ENCODE assay signal across 15 mouse cellular contexts in the genomic region with DNA sequence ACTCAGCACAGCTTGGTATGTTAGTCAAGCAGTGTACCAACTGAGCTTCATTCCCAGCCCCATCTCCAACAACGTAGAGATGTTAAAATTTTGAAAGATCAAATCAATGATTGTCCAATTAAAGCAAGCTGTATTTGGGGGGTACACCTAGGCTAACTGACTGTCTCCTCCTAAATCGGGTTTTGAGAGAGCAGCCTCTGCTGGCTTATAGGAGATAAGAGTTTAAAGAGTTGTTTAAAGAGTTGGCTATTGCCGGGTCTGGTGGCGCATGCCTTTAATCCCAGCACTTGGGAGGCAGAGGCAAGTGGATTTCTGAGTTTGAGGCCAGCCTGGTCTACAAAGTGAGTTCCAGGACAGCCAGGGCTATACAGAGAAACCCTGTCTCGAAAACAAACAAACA. TPM values are rescaled to one million over a fixed set of nuclear protein-coding genes. Genes with fewer than 3 reads are reported as not detected.
DNase-seq lines count a peak whose midpoint lies in the region; ATAC-seq and TF ChIP-seq lines count a peak whose summit lies in the region.
"Not testable (repeated sequence)": the region's sequence is repeated elsewhere in the genome, so short reads cannot be mapped to it uniquely, and the experiment has no call there.
"Had no signal": no experiment of that assay in that cellular context is flagged by ENCODE, and none has a peak within 500 bp of the region (broad histone marks: within the 10 kb centered on the region; RNA-seq: fewer than 3 reads in every experiment).

No protein-coding gene starts in this region.

- not testable (repeated sequence) for H3K36me3 ChIP-seq in forebrain, embryonic 10.5 days (replicated peaks); heart, embryonic 12.5 days; hindbrain, postnatal 0 days (ENCODE audit: insufficient read depth, low read length); limb, embryonic 10.5 days; liver, postnatal 0 days (replicated peaks; ENCODE audit: insufficient read depth, low read length); midbrain, embryonic 16.5 days (ENCODE audit: control insufficient read depth, insufficient read depth, low read length); testis, adult 2 months (ENCODE audit: control insufficient read depth, insufficient read depth, low read length)

- H3K27ac ChIP-seq in bone marrow macrophage, adult 2 months (ENCODE audit: insufficient read depth, low read depth, low read length) = peak overlapping the region; percentile 64; the same call in 1 of the 2 replicates
- not testable (repeated sequence) for H3K27ac ChIP-seq in forebrain, embryonic 10.5 days; heart, embryonic 12.5 days (ENCODE audit: poor library complexity, severe bottlenecking); midbrain, embryonic 16.5 days (ENCODE audit: low read length); testis, adult 2 months (ENCODE audit: control insufficient read depth, insufficient read depth, low read depth, low read length)
- H3K27ac ChIP-seq in hindbrain, postnatal 0 days = peak overlapping the region; percentile 86
- peak overlapping the region; percentile 91; the same call in 1 of the 2 replicates for H3K27ac ChIP-seq in limb, embryonic 10.5 days
- peak overlapping the region; percentile 93 for H3K27ac ChIP-seq in liver, postnatal 0 days (ENCODE audit: low read depth)

- 79% methylated on average over 5 of the region's 5 CpGs for WGBS in forebrain, embryonic 10.5 days
- 60% methylated on average over 5 of the region's 5 CpGs for WGBS in heart, embryonic 12.5 days
- WGBS in hindbrain, postnatal 0 days = 82% methylated on average over 5 of the region's 5 CpGs
- 79% methylated on average over 5 of the region's 5 CpGs for whole genome bisulfite sequencing in limb, embryonic 10.5 days
- 56% methylated on average over 5 of the region's 5 CpGs for WGBS in liver, postnatal 0 days (ENCODE audit: insufficient replicate concordance)
- WGBS in midbrain, embryonic 16.5 days = 77% methylated on average over 5 of the region's 5 CpGs

- not testable (repeated sequence) for H3K9ac ChIP-seq in heart, embryonic 12.5 days; hindbrain, postnatal 0 days (replicated peaks; ENCODE audit: low read length); liver, postnatal 0 days (replicated peaks); midbrain, embryonic 16.5 days (ENCODE audit: low read depth, low read length)

- not testable (repeated sequence) for ATAC-seq in heart, embryonic 12.5 days (ENCODE audit: insufficient number of reproducible peaks, low FRiP score); hindbrain, postnatal 0 days; liver, postnatal 0 days; midbrain, embryonic 16.5 days

- peaks cover 11% of the 10 kb centered on the region for H3K4me1 ChIP-seq in bone marrow macrophage, adult 2 months (ENCODE audit: control insufficient read depth, insufficient read depth, low read length)
- H3K4me1 ChIP-seq in forebrain, embryonic 10.5 days = peaks cover 24% of the 10 kb centered on the region
- H3K4me1 ChIP-seq in heart, embryonic 12.5 days (replicated peaks) = peaks cover 21% of the 10 kb centered on the region
- H3K4me1 ChIP-seq in hindbrain, postnatal 0 days (ENCODE audit: insufficient read depth, low read length); testis, adult 2 months (ENCODE audit: control insufficient read depth, insufficient read depth, low read length): not testable (repeated sequence)
- H3K4me1 ChIP-seq in limb, embryonic 10.5 days = peaks cover 13% of the 10 kb centered on the region
- H3K4me1 ChIP-seq in liver, postnatal 0 days (ENCODE audit: insufficient read depth) = peaks cover 28% of the 10 kb centered on the region
- peaks cover 20% of the 10 kb centered on the region for H3K4me1 ChIP-seq in midbrain, embryonic 16.5 days (ENCODE audit: control insufficient read depth, insufficient read depth, low read length)

- peak overlapping the region; percentile 77; the same call in 1 of the 2 replicates for H3K4me3 ChIP-seq in bone marrow macrophage, adult 2 months (ENCODE audit: insufficient read depth, low read length)
- peak overlapping the region; percentile 94 for H3K4me3 ChIP-seq in forebrain, embryonic 10.5 days
- peak overlapping the region; percentile 97; the same call in 1 of the 2 replicates for H3K4me3 ChIP-seq in heart, embryonic 12.5 days
- not testable (repeated sequence) for H3K4me3 ChIP-seq in hindbrain, postnatal 0 days (ENCODE audit: low read length)
- peak overlapping the region; percentile 84 for H3K4me3 ChIP-seq in limb, embryonic 10.5 days
- H3K4me3 ChIP-seq in liver, postnatal 0 days (ENCODE audit: low read depth, low read length) = peak overlapping the region; percentile 65
- H3K4me3 ChIP-seq in midbrain, embryonic 16.5 days (ENCODE audit: low read depth, low read length) = peak overlapping the region; percentile 75
- peak overlapping the region; percentile 10; the same call in 1 of the 2 replicates for H3K4me3 ChIP-seq in testis, adult 2 months (ENCODE audit: control insufficient read depth, low read depth, low read length)

- DNase-seq in forebrain, embryonic 10.5 days (ENCODE audit: extremely low spot score, low spot score); hindbrain, postnatal 0 days (ENCODE audit: low spot score); limb, embryonic 10.5 days (ENCODE audit: low spot score); liver, postnatal 0 days: not testable (repeated sequence)

- TF ChIP-seq EP300 in liver, postnatal 0 days (IDR thresholded peaks at IDR 0.05; ENCODE audit: low read depth) = not testable (repeated sequence)

- not testable (repeated sequence) for TF ChIP-seq POLR2A in bone marrow macrophage, adult 2 months (IDR thresholded peaks at IDR 0.05; ENCODE audit: borderline replicate concordance, low read depth, low read length); testis, adult 2 months (IDR thresholded peaks at IDR 0.05; ENCODE audit: control insufficient read depth, low read depth, low read length)

- H3K4me2 ChIP-seq in heart, embryonic 12.5 days = peak overlapping the region; percentile 79; the same call in 1 of the 2 replicates
- 0 out of 2 replicates have a peak overlapping the region, but pooled peaks have one; percentile 78 for H3K4me2 ChIP-seq in hindbrain, postnatal 0 days (ENCODE audit: low read depth, low read length)
- peak overlapping the region; percentile 73 for H3K4me2 ChIP-seq in liver, postnatal 0 days (ENCODE audit: low read depth, low read length)
- H3K4me2 ChIP-seq in midbrain, embryonic 16.5 days (ENCODE audit: low read length) = peak overlapping the region; percentile 86

- H3K9me3 ChIP-seq in forebrain, embryonic 10.5 days; heart, embryonic 12.5 days (replicated peaks); hindbrain, postnatal 0 days (ENCODE audit: low read length); limb, embryonic 10.5 days (replicated peaks); liver, postnatal 0 days (ENCODE audit: low read length); midbrain, embryonic 16.5 days (replicated peaks; ENCODE audit: control insufficient read depth, low read length, poor library complexity, severe bottlenecking): not testable (repeated sequence)

- TF ChIP-seq CTCF in bone marrow macrophage, adult 2 months (IDR thresholded peaks at IDR 0.05; ENCODE audit: low read depth, low read length); hindbrain, postnatal 0 days (IDR thresholded peaks at IDR 0.05; ENCODE audit: low read depth); liver, postnatal 0 days (IDR thresholded peaks at IDR 0.05; ENCODE audit: low read depth); testis, adult 2 months (IDR thresholded peaks at IDR 0.05; ENCODE audit: control insufficient read depth, insufficient read depth, insufficient replicate concordance, low read depth, low read length): not testable (repeated sequence)

- H3K27me3 ChIP-seq in forebrain, embryonic 10.5 days (ENCODE audit: poor library complexity, severe bottlenecking); heart, embryonic 12.5 days (replicated peaks); hindbrain, postnatal 0 days (ENCODE audit: insufficient read depth, low read length); limb, embryonic 10.5 days (ENCODE audit: low read depth, poor library complexity, severe bottlenecking); liver, postnatal 0 days (ENCODE audit: insufficient read depth, low read length); midbrain, embryonic 16.5 days (ENCODE audit: control insufficient read depth, insufficient read depth, low read depth, low read length); testis, adult 2 months (ENCODE audit: control insufficient read depth, insufficient read depth, low read length): not testable (repeated sequence)

RNA-seq across cellular contexts. Expression of gene Bfar, which starts 0.8 kb away (rescaled TPM):
- 37.5 and 51.0 TPM in 2 replicates for polyA plus RNA-seq in bone marrow macrophage, adult 2 months (2012; ENCODE audit: insufficient read depth, insufficient read length, missing spikeins)
- polyA plus RNA-seq in forebrain, embryonic 10.5 days (2016; fragmentation: Nextera tagmentation; extraction: Ambion mirVana) = 35.9 and 36.2 TPM in 2 replicates
- 30.5 and 33.0 TPM in 2 replicates for polyA plus RNA-seq in heart, embryonic 12.5 days (2016; fragmentation: Nextera tagmentation; extraction: Ambion mirVana)
- total RNA-seq in hindbrain, postnatal 0 days (2014; rRNA removed) = 31.6 and 40.5 TPM in 2 replicates
- polyA plus RNA-seq in hindbrain, postnatal 0 days (2015; fragmentation: Nextera tagmentation; extraction: Ambion mirVana) = 38.8 and 38.9 TPM in 2 replicates
- 31.3 and 37.4 TPM in 2 replicates for polyA plus RNA-seq in limb, embryonic 10.5 days (2016; fragmentation: Nextera tagmentation; extraction: Ambion mirVana)
- 21.3 and 23.1 TPM in 2 replicates for polyA plus RNA-seq in liver, postnatal 0 days (2015; fragmentation: Nextera tagmentation; extraction: Ambion mirVana)
- 52.7 and 56.4 TPM in 2 replicates for polyA plus RNA-seq in midbrain, embryonic 16.5 days (2015; fragmentation: Nextera tagmentation; extraction: Ambion mirVana)
- polyA plus RNA-seq in testis, adult 2 months (2012; rRNA removed) = 12.2 and 13.0 TPM in 2 replicates

RNA-seq across cellular contexts. Expression of gene 3110001I22Rik, which starts 0.8 kb away (rescaled TPM):
- polyA plus RNA-seq in bone marrow macrophage, adult 2 months (2012; ENCODE audit: insufficient read depth, insufficient read length, missing spikeins) = 3.6 TPM in 2 replicates
- 8.7 and 9.3 TPM in 2 replicates for polyA plus RNA-seq in forebrain, embryonic 10.5 days (2016; fragmentation: Nextera tagmentation; extraction: Ambion mirVana)
- 3.3 and 4.4 TPM in 2 replicates for polyA plus RNA-seq in heart, embryonic 12.5 days (2016; fragmentation: Nextera tagmentation; extraction: Ambion mirVana)
- 2.3 and 4.8 TPM in 2 replicates for total RNA-seq in hindbrain, postnatal 0 days (2014; rRNA removed)
- 4.0 and 4.3 TPM in 2 replicates for polyA plus RNA-seq in hindbrain, postnatal 0 days (2015; fragmentation: Nextera tagmentation; extraction: Ambion mirVana)
- polyA plus RNA-seq in limb, embryonic 10.5 days (2016; fragmentation: Nextera tagmentation; extraction: Ambion mirVana) = 7.3 and 8.2 TPM in 2 replicates
- 2.2 and 2.4 TPM in 2 replicates for polyA plus RNA-seq in liver, postnatal 0 days (2015; fragmentation: Nextera tagmentation; extraction: Ambion mirVana)
- 6.2 and 7.3 TPM in 2 replicates for polyA plus RNA-seq in midbrain, embryonic 16.5 days (2015; fragmentation: Nextera tagmentation; extraction: Ambion mirVana)
- polyA plus RNA-seq in testis, adult 2 months (2012; rRNA removed) = 0.70 and 1.1 TPM in 2 replicates

RNA-seq across cellular contexts. Expression of gene Parn, which starts 2.9 kb away (rescaled TPM):
- polyA plus RNA-seq in bone marrow macrophage, adult 2 months (2012; ENCODE audit: insufficient read depth, insufficient read length, missing spikeins) = 11.6 and 14.7 TPM in 2 replicates
- polyA plus RNA-seq in forebrain, embryonic 10.5 days (2016; fragmentation: Nextera tagmentation; extraction: Ambion mirVana) = 46.4 and 47.9 TPM in 2 replicates
- 29.1 and 29.3 TPM in 2 replicates for polyA plus RNA-seq in heart, embryonic 12.5 days (2016; fragmentation: Nextera tagmentation; extraction: Ambion mirVana)
- total RNA-seq in hindbrain, postnatal 0 days (2014; rRNA removed) = 13.2 and 13.3 TPM in 2 replicates
- 31.1 and 32.1 TPM in 2 replicates for polyA plus RNA-seq in hindbrain, postnatal 0 days (2015; fragmentation: Nextera tagmentation; extraction: Ambion mirVana)
- polyA plus RNA-seq in limb, embryonic 10.5 days (2016; fragmentation: Nextera tagmentation; extraction: Ambion mirVana) = 43.0 and 46.6 TPM in 2 replicates
- polyA plus RNA-seq in liver, postnatal 0 days (2015; fragmentation: Nextera tagmentation; extraction: Ambion mirVana) = 13.6 and 13.8 TPM in 2 replicates
- 30.4 and 32.4 TPM in 2 replicates for polyA plus RNA-seq in midbrain, embryonic 16.5 days (2015; fragmentation: Nextera tagmentation; extraction: Ambion mirVana)
- polyA plus RNA-seq in testis, adult 2 months (2012; rRNA removed) = 17.0 and 21.7 TPM in 2 replicates

RNA-seq across cellular contexts. Expression of gene Pla2g10, which starts 59.9 kb away (rescaled TPM):
- polyA plus RNA-seq in bone marrow macrophage, adult 2 months (2012; ENCODE audit: insufficient read depth, insufficient read length, missing spikeins) = not detected in 2 replicates
- 0.44 TPM in 1 of 2 replicates, not detected in the other for polyA plus RNA-seq in forebrain, embryonic 10.5 days (2016; fragmentation: Nextera tagmentation; extraction: Ambion mirVana)
- polyA plus RNA-seq in heart, embryonic 12.5 days (2016; fragmentation: Nextera tagmentation; extraction: Ambion mirVana) = 0.18 TPM in 1 of 2 replicates, not detected in the other
- total RNA-seq in hindbrain, postnatal 0 days (2014; rRNA removed) = not detected in 2 replicates
- 0.19 TPM in 1 of 2 replicates, not detected in the other for polyA plus RNA-seq in hindbrain, postnatal 0 days (2015; fragmentation: Nextera tagmentation; extraction: Ambion mirVana)
- polyA plus RNA-seq in limb, embryonic 10.5 days (2016; fragmentation: Nextera tagmentation; extraction: Ambion mirVana) = 0.15 TPM in 1 of 2 replicates, not detected in the other
- polyA plus RNA-seq in liver, postnatal 0 days (2015; fragmentation: Nextera tagmentation; extraction: Ambion mirVana) = not detected in 2 replicates
- 0.26 TPM in 1 of 2 replicates, not detected in the other for polyA plus RNA-seq in midbrain, embryonic 16.5 days (2015; fragmentation: Nextera tagmentation; extraction: Ambion mirVana)
- 176 and 193 TPM in 2 replicates for polyA plus RNA-seq in testis, adult 2 months (2012; rRNA removed)
- total RNA-seq: adrenal gland, adult 18-20 months; gastrocnemius, adult 8-10 months; heart, postnatal 14 days; layer of hippocampus, postnatal 10 days; left cerebral cortex, postnatal 4 days; megakaryocyte, adult 5-6 weeks had no signal
- polyA plus RNA-seq: Patski had no signal
